Mouse (Mus musculus) forebrain, embryonic 10.5 days (tissue): Measurements from ENCODE around the gene Zfp687. TPM values are rescaled to one million over a fixed set of nuclear protein-coding genes. Genes with fewer than 3 reads are reported as not detected.
"Not testable (repeated sequence)": the region's sequence is repeated elsewhere in the genome, so short reads cannot be mapped to it uniquely, and the experiment has no call there.

Source experiments
- DNase-seq: peaks from one replicate; pipeline ENCODE4 v3.0.0-alpha.2; 2017; ENCODE audit warnings: low spot score; ENCODE audit errors: extremely low spot score
- H3K27ac ChIP-seq: fragments of 300-500 bp; sonication (generic); 2 replicates; pipeline ENCODE4 v1.5.1; 2016; ENCODE audit warnings: mild to moderate bottlenecking
- H3K27me3 ChIP-seq: fragments of 300-500 bp; sonication (generic); 2 replicates; pipeline ENCODE4 v1.6.1; 2016; ENCODE audit warnings: mild to moderate bottlenecking; ENCODE audit not compliant: poor library complexity, severe bottlenecking
- H3K36me3 ChIP-seq: fragments of 300-500 bp; sonication (generic); replicated peaks from 2 replicates; pipeline ENCODE4 v1.6.1; 2016; ENCODE audit warnings: mild to moderate bottlenecking, moderate library complexity
- H3K4me1 ChIP-seq: fragments of 300-500 bp; sonication (generic); 2 replicates; pipeline ENCODE4 v1.6.1; 2016
- H3K4me3 ChIP-seq: fragments of 300-500 bp; sonication (generic); 2 replicates; pipeline ENCODE4 v1.5.1; 2016; ENCODE audit warnings: mild to moderate bottlenecking, moderate library complexity
- H3K9me3 ChIP-seq: fragments of 300-500 bp; sonication (generic); 2 replicates; pipeline ENCODE4 v1.6.1; 2016; ENCODE audit warnings: mild to moderate bottlenecking, moderate library complexity
- WGBS: fragments of 180-500 bp; shearing (Covaris S2); methylation state at CpG from one replicate; pipeline ENCODE4 v1.1.7; 2016; 5-methylcytosine and 5-hydroxymethylcytosine counted together
- polyA plus RNA-seq: library from polyadenylated mRNA; unstranded; fragments of >200 nt; fragmentation: Nextera tagmentation; extraction: Ambion mirVana; gene quantifications from 2 replicates; pipeline ENCODE4 v1.2.1, GENCODE M21; 2016

Gene Zfp687
- polyA plus RNA-seq, 1 experiment from 2014 or later: 44.3 TPM

DNA sequence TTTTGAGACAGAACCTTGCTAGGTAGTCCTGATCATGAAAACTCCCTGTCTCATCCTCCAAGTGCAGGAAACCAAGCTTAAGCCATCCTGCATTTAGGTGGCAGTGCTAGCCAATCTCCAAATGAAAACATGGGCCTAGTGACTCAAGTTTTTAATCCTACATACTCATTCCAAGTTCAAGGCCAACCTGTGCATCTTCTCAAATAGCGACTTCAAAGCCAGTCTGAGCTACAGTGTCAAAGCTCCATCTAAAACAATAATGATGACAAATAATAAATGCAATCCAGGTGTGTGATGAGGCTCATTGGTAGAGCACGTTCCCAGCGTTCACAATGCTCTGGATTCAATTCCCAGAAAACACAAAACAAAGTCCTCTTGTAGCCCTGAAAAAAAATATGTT, 26.4 kb upstream of the Zfp687 start:
- Histone ChIP-seq H3K27ac (peak overlapping the region; percentile 92), H3K4me3 (peak overlapping the region; percentile 92), H3K9me3 (no peaks in the 10 kb centered on the region), H3K27me3 (no peaks in the 10 kb centered on the region), H3K4me1 (peaks cover 16% of the 10 kb centered on the region), H3K36me3 (peaks cover 38% of the 10 kb centered on the region)
- 21% methylated on average over 3 of the region's 3 CpGs for WGBS
- no peak for DNase-seq

DNA sequence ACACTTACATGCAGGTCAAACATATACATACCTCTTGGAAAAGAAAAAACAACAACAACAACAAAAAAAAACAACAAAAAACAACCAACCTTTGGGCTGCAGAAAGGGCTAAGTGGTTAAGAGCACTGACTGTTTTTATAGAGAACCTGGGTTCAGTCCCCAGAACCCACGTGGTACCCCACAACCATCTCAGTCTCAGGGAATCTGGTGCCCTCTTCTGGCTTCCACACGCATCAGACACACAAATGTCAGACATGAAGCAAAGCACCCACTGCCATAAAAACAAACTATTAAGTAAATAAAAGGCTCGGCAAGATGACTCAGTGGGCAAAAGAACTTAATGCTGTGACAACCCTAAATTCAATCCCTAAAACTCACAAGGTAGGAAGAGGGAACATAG, 14.7 kb upstream of the Zfp687 start:
- Histone ChIP-seq H3K9me3 (no peaks in the 10 kb centered on the region), H3K27ac (no peak overlapping the region), H3K27me3 (no peaks in the 10 kb centered on the region), H3K36me3 (peaks cover 59% of the 10 kb centered on the region), H3K4me1 (peaks cover 22% of the 10 kb centered on the region), H3K4me3 (no peak overlapping the region)
- no peak for DNase-seq
- 77% methylated on average over 3 of the region's 3 CpGs for WGBS

DNA sequence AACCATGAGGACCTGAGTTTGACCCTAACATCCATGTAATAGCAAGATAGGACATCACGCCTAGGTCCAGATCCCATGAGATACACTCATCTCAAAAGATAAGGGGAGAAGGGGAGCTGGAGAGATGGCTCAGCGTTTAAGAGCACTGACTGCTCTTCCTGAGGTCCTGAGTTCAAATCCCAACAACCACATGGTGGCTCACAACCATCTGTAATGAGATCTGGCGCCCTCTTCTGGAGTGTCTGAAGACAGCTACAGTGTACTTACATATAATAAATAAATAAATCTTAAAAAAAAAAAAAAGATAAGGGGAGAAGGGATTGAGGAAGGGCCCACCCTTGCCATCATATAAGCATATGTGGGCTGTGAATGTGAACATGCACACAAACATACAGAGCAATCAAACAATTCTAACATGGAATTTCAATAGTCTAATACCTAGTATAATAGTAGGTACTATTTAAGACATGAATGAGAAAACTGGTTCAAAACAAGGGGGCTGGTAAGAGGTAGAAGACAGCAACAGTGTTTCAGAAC, 14.1 kb upstream of the Zfp687 start:
- H3K27me3 ChIP-seq, H3K4me3 ChIP-seq, H3K27ac ChIP-seq, DNase-seq, H3K9me3 ChIP-seq: not testable (repeated sequence)
- Histone ChIP-seq H3K36me3 (peaks cover 53% of the 10 kb centered on the region), H3K4me1 (peaks cover 28% of the 10 kb centered on the region)
- 76% methylated on average over 3 of the region's 3 CpGs for WGBS

DNA sequence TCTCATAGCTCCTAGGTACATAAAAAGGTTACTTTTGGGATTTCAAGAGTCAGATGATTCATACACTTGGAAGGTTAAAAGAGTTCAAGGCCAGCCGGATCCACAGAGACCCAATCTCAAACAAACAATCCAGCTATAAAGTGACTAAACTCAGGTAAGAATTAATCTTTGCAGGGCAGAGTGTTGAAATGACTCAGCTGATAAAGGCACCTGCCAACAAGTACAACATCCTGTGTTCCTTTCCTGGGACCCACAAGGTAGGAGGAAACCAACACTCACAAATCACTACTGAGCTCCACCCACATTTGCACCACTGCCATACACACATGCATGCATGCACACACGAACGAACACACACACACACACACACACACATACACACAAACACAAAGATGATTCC, 13.4 kb upstream of the Zfp687 start:
- Histone ChIP-seq H3K27me3 (no peaks in the 10 kb centered on the region), H3K4me3 (no peak overlapping the region), H3K4me1 (peaks cover 30% of the 10 kb centered on the region), H3K36me3 (peaks cover 45% of the 10 kb centered on the region), H3K9me3 (no peaks in the 10 kb centered on the region), H3K27ac (no peak overlapping the region)
- no peak for DNase-seq
- 88% methylated on average over 3 of the region's 3 CpGs for WGBS

DNA sequence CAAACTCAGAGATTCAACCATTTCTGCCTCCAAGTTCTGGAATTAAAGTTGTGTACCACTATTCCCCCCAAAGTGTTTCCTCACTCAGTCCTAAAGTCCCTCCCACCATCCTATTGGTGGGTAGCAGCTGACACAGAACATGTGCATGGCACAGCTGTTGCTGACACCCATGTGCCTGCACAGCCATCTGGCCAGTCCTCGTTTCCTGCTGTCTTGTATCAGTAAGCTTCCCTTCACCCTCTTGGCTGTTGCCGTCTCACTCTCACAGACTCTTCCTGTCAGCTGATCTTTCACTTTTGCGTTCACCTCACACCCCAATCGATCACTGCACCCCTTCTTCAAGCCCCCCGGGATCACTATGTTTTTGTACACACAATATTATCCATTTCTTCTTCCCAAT, 12.5 kb upstream of the Zfp687 start:
- no peak for DNase-seq
- Histone ChIP-seq H3K27ac (no peak overlapping the region), H3K9me3 (no peaks in the 10 kb centered on the region), H3K36me3 (peaks cover 36% of the 10 kb centered on the region), H3K27me3 (no peaks in the 10 kb centered on the region), H3K4me1 (peaks cover 30% of the 10 kb centered on the region), H3K4me3 (no peak overlapping the region)
- 78% methylated on average over 5 of the region's 5 CpGs for WGBS

DNA sequence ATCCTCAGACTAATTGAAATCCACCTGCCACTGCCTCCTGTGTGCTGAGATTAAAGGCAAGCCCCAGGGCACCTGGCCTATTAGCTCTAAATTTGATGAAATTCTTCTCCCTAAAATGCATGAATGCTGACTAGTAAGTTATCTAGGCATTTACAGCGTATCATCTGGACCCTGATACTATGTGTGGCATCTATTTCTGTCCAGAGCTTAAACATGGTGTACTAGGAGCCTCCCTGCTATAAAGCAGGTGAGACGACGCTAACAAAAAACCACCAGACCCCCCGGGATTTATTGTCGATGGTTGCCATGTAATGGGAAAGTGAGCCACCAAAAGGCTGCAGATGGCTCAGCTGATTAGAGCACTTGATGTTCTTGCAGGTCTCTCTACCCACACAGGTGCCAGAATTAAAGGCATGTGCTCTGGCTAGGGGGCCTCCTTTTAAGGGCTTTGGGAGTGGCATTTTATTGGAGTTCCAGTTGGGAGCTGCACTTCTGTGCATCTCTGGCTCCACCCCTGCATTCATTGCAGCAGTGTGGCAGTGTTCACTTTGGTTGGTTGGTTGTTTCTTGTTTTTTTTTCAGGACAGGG, 11.9 kb upstream of the Zfp687 start:
- H3K4me3 ChIP-seq: no peak overlapping the region
- DNase-seq: no peak
- H3K36me3 ChIP-seq: peaks cover 31% of the 10 kb centered on the region
- no peak overlapping the region for H3K27ac ChIP-seq
- H3K27me3 ChIP-seq: no peaks in the 10 kb centered on the region
- peaks cover 30% of the 10 kb centered on the region for H3K4me1 ChIP-seq
- no peaks in the 10 kb centered on the region for H3K9me3 ChIP-seq
- 66% methylated on average over 5 of the region's 5 CpGs for WGBS

DNA sequence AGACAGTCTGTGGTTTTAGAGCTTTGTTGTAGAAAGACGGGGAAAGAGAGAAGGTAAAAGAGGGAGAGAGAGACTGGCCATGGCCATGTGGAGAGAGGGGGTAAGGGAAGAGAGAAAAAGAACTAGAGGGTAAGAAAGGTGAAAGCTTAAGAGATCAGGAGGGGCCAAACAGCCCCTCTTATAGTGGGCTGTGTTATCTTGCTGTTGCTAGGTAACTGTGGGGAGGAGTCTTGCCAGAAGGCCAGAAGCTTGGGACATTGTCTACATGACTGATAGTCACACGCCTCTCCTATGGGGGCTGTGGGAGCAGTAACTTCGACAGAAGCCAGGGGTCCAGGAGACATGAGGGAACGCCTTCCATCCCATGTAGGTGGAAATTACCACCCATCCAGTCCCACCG, 10.0 kb upstream of the Zfp687 start:
- 63% methylated on average over 5 of the region's 5 CpGs for WGBS
- DNase-seq: no peak
- Histone ChIP-seq H3K27ac (peak overlapping the region; percentile 44; the same call in 1 of the 2 replicates), H3K36me3 (peaks cover 16% of the 10 kb centered on the region), H3K9me3 (no peaks in the 10 kb centered on the region), H3K4me3 (no peak overlapping the region), H3K4me1 (peaks cover 30% of the 10 kb centered on the region), H3K27me3 (no peaks in the 10 kb centered on the region)

DNA sequence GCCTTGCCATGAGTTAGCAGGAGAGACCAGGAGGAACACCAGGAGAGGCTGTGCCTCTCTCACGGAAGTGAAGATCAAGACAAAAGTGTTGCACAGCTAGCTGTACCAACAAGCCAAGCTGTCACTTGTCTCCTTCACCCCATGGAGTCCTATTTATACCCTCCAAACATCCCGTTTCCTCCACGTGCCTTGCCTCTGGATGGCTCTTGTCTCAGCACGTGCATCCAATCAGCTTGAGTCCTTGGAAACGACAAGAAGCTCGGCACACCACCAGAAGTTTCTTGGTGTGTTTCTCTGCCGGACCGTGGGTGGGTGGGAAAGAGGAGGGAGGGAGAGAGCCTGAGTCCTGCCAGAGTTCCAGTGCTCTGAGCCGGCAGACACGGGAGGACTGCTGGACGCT, 9.3 kb upstream of the Zfp687 start:
- Histone ChIP-seq H3K9me3 (no peaks in the 10 kb centered on the region), H3K27ac (peak overlapping the region; percentile 44; the same call in 1 of the 2 replicates), H3K27me3 (no peaks in the 10 kb centered on the region), H3K36me3 (peaks cover 9% of the 10 kb centered on the region; the same call in 1 of the 2 replicates), H3K4me1 (peaks cover 30% of the 10 kb centered on the region), H3K4me3 (no peak overlapping the region)
- WGBS: 41% methylated on average over 11 of the region's 11 CpGs
- no peak for DNase-seq

DNA sequence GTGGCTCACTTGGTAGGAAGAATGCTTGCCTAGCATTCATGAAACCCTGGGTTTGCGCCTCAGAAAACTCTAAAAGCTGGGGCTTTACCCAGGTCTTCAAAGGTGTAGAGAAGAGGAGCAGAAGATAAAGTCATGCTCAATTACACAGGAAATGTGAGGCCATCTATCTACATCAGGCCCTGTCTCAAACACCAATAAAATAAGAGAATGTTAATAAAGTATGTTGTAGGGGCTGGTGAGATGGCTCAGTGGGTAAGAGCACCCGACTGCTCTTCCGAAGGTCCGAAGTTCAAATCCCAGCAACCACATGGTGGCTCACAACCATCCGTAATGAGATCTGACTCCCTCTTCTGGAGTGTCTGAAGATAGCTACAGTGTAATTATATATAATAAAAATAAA, 5.7 kb upstream of the Zfp687 start:
- peaks cover 31% of the 10 kb centered on the region for H3K4me1 ChIP-seq
- not testable (repeated sequence) for H3K36me3 ChIP-seq, DNase-seq, H3K4me3 ChIP-seq, H3K27ac ChIP-seq, H3K9me3 ChIP-seq, H3K27me3 ChIP-seq
- 93% methylated on average over 5 of the region's 5 CpGs for WGBS

DNA sequence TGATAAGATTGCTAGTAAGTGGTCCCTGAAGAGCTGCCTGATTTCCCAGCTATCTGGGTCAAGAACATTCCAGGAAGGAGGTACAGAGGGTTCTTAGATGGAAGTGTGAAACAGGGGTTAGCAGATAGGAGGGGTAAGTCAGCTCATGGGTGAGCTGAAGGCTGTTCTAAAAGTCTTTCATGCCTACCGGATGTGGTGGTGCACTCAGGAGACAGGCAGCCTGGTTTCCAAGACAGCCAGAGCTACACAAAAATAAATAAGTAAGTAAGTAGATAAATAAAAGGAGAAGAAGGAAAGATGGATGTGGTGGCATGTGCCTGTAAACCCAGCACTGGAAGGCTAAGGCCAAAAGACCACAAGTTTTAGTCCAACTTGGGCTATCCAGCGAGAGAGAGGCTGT, 3.5 kb upstream of the Zfp687 start:
- no peak for DNase-seq
- Histone ChIP-seq H3K27me3 (no peaks in the 10 kb centered on the region), H3K36me3 (peaks cover 4% of the 10 kb centered on the region; the same call in 1 of the 2 replicates), H3K27ac (no peak overlapping the region), H3K9me3 (no peaks in the 10 kb centered on the region), H3K4me3 (no peak overlapping the region), H3K4me1 (peaks cover 23% of the 10 kb centered on the region)
- 88% methylated on average over 2 of the region's 2 CpGs for WGBS

DNA sequence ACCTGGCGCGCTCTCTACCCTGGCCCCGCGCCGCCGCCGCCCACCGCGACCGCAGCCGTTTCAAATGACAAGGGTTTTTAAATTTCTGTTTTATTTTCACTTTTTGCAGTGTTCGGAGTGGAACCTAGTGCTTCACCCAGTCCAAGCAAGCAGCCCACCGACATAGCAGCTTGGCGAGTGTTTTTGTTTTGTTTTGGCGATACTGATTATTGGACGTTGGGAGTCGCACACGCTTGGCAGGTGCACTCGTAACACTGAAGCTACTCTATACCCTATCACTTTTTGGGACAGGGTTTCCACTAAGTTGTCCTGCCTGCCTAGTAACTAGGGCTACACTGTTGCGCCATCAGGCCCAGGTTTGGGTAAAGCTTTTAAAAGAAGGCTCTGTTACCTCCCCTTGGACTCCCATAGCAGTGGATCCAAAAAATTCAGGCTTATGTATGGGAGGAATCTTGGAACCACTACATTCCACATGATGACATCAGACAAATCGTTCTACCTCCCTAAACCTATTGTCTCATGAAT, 1.3 kb upstream of the Zfp687 start:
- Histone ChIP-seq H3K36me3 (peaks cover 23% of the 10 kb centered on the region), H3K4me3 (peak overlapping the region; percentile 89), H3K9me3 (no peaks in the 10 kb centered on the region), H3K4me1 (peaks cover 34% of the 10 kb centered on the region), H3K27me3 (no peaks in the 10 kb centered on the region), H3K27ac (peak overlapping the region; percentile 95)
- WGBS: 5% methylated on average over 21 of the region's 21 CpGs
- no peak for DNase-seq

DNA sequence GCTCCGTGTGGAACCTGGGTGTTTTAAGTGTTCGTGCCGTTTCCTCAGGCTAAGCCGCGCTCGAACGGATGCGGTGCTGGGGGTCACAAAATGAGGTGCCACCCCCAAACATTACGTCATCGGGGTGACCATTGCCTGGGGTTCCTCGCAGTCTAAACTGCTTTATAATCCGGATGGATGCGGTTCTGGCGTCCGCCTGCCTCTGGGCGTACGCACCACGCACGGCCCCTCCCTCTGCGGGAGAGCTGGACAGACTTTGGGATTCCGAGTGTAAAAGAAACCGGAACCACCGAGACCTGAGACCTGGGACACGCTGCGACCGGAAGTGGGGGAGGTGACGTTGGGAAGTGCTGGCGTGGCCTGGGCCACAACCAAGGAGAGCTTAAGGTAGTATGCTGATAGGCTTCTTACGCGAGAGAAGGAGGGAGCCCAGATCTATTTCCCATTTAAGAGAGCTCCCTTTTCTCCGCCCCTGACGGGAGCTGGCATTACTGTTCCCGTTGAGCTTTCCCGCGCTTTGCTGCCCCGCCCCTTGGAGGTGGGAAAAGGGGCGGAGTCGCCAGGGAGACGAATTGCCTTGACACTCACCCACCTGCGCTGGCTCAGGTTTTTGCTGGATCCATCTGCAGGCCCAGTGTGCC, 763 bp upstream of the Zfp687 start:
- peak; percentile 90 for DNase-seq
- H3K36me3 ChIP-seq: peaks cover 29% of the 10 kb centered on the region
- H3K4me3 ChIP-seq: peak overlapping the region; percentile 89
- H3K4me1 ChIP-seq: peaks cover 34% of the 10 kb centered on the region
- no peaks in the 10 kb centered on the region for H3K9me3 ChIP-seq
- no peaks in the 10 kb centered on the region for H3K27me3 ChIP-seq
- WGBS: under 1% methylated on average over 40 of the region's 40 CpGs
- H3K27ac ChIP-seq: peak overlapping the region; percentile 95

DNA sequence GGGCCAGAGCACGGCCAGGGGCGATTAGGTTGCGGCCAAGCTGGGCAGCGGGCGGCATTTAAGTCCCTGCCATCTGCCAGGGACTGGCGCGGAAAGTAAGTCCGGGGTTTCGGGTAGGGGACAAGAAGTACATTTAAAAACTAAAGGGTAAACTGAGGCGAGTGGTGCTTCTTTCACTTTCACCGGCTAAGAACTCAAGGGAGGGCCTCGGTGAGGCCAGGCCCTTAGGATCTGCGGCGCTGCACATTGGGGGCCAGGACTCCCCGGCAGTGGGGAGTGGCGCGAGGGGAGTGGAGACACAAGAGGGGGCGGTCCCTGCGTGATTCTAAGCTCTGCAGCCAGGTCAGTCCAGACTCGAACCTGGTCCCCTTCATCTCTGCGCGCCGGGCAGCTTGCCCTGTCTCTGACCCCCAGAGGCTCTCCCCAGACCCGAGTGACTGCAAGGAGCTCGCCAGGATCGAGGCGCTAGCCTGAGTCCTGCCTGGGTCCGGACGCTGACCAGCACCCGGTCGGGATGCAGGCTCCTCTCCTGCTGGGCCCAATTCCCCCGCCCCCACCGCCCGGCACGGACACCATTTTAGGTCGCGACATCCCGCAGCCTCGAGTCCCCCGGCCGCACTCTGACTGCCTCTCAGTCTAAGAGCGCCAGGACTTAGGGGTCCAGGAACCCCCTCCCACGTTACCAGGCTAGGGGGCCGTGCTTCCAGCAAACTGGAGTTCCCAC, 658 bp downstream of the Zfp687 start:
- no peaks in the 10 kb centered on the region for H3K27me3 ChIP-seq
- H3K36me3 ChIP-seq: peaks cover 39% of the 10 kb centered on the region
- peak; percentile 72 for DNase-seq
- peak overlapping the region; percentile 89 for H3K4me3 ChIP-seq
- under 1% methylated on average over 44 of the region's 44 CpGs for WGBS
- peaks cover 34% of the 10 kb centered on the region for H3K4me1 ChIP-seq
- peak overlapping the region; percentile 95 for H3K27ac ChIP-seq
- no peaks in the 10 kb centered on the region for H3K9me3 ChIP-seq
